Mouse (Mus musculus): ENCODE measurements around the gene Bnip3. TPM values are rescaled to one million over a fixed set of nuclear protein-coding genes. Genes with fewer than 3 reads are reported as not detected.

Gene Bnip3
- 111 and 127 TPM in 2 replicates for polyA plus RNA-seq (2016; fragmentation: Nextera tagmentation; extraction: Ambion mirVana)

DNA sequence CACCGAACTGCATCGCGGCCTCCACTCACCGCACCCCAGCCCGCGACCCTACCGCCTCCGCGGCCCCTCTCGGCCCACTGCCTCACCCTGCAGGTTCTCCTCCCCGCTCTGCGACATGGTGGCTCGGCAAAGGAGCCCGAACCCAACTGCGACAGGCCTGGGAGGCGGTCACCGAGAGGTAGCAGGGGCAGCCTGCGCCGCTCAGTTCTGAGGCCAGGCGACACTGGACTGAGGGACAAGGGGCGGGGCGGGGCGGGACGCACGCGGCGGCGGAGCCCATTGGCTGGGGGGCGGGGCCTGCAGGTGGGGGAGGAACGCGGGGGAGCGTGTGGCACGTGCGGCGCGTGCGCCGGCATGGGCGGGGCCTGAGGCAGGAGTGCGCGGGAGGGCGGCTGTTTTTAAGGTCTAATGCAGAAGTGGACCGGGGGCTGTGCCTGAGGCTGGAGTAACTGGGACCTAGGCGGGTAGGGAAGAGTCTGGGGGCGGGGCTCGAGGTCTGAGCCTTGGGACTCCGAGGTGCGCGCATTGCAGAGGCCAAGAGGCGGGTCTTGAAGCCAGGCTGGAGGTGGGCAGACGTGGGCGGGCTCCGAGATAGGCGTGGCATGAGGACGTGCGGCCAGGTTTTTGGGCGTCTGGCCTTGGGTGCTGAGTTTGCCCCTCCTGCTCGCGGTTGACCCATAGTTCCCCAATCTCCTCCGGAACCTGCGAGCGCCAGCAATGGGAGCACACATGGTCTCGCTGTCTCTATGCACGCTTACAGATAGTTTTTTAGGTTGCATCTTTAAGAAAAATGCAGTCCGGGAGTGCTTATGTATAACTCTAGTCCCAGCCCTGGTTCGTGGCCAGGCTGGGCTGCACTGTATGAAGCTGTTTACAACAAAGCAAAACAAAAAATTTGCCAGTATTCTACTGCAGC, at the start of gene Bnip3:
Bnip3 (minus strand) TSS at position 243 of the 916 bp plus-strand sequence.
- peaks cover 50% of the 10 kb centered on the region for H3K4me1 ChIP-seq
- H3K4me3 ChIP-seq = peak within 1 kb of the TSS; percentile 87
- peak within 1 kb of the TSS; percentile 94 for H3K27ac ChIP-seq
- DNase-seq (ENCODE audit: extremely low spot score, low spot score) = peak; percentile 94
- H3K36me3 ChIP-seq (replicated peaks) = peaks cover 12% of the 10 kb centered on the region
- under 1% methylated on average over 65 of the region's 66 CpGs for WGBS
- H3K9me3 ChIP-seq = no peaks in the 10 kb centered on the region
- 0 out of 2 replicates have a peak, but pooled peaks cover 10% of the 10 kb centered on the region for H3K27me3 ChIP-seq (ENCODE audit: poor library complexity, severe bottlenecking)

- H3K4me1 ChIP-seq = no peaks in the 10 kb centered on the region
- H3K36me3 ChIP-seq (replicated peaks) = no peaks in the 10 kb centered on the region
- no peak overlapping the region for H3K4me3 ChIP-seq
- no peaks in the 10 kb centered on the region for H3K9me3 ChIP-seq
- no peak for DNase-seq (ENCODE audit: extremely low spot score, low spot score)
- no peaks in the 10 kb centered on the region for H3K27me3 ChIP-seq (ENCODE audit: poor library complexity, severe bottlenecking)
- 79% methylated on average over 6 of the region's 6 CpGs for whole genome bisulfite sequencing
- no peak overlapping the region for H3K27ac ChIP-seq
These were observed 47.8 kb upstream of the Bnip3 start for GRCm38 (mm10) chr7:138957106-138957505.

DNA sequence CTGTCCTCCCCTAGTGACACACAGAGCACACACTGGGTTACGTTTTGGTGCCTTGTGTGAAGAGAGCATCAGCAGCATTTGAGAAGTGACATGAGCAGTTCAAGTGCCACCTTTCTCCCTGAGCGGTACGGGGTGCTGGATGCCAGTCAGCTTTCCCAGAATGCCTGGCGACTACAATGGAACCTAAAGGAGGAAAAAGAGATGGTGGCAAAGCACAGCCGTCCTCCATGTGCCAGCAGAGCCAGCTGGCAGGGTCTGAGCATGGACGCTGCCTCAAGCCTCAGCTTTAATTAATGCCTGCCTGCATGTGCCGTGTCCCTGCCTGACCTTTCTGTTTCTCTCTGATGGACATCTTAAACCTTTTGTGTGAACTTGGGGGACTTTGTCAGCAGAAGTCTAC, 46.5 kb upstream of the Bnip3 start:
- no peaks in the 10 kb centered on the region for H3K36me3 ChIP-seq (replicated peaks)
- no peaks in the 10 kb centered on the region for H3K4me1 ChIP-seq
- WGBS = 88% methylated on average over 7 of the region's 7 CpGs

DNA sequence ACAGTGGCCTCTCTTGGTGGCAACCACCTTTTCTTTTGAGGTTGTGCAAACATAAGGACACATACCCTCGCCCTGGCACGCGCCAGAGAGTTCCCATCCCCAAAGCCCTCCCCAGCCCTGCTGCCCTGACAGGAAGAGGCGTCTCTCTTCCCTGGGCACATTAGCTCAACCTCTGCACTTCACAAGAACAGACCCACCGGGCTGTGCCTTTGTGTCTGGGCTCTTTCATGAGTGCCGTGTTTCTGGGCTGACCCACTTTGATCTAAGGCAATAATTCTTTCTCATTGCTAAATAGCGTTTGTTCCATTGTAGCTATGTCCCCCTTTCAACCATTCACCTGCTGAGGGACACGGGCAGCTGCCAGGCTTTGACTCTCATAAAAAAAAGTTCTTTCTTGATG, 39.0 kb upstream of the Bnip3 start:
- H3K4me3 ChIP-seq = no peak overlapping the region
- 0 out of 2 replicates have a peak, but pooled peaks cover 4% of the 10 kb centered on the region for H3K4me1 ChIP-seq
- no peak overlapping the region for H3K27ac ChIP-seq
- peaks cover 19% of the 10 kb centered on the region for H3K27me3 ChIP-seq (ENCODE audit: poor library complexity, severe bottlenecking)
- no peaks in the 10 kb centered on the region for H3K36me3 ChIP-seq (replicated peaks)
- 67% methylated on average over 8 of the region's 8 CpGs for WGBS
- no peak for DNase-seq (ENCODE audit: extremely low spot score, low spot score)
- no peaks in the 10 kb centered on the region for H3K9me3 ChIP-seq

More for the DNA sequence above, 46.5 kb upstream of the Bnip3 start:
- no peaks in the 10 kb centered on the region for H3K27me3 ChIP-seq (ENCODE audit: poor library complexity, severe bottlenecking)
- H3K9me3 ChIP-seq = no peaks in the 10 kb centered on the region
- H3K4me3 ChIP-seq = no peak overlapping the region
- no peak overlapping the region for H3K27ac ChIP-seq
- no peak for DNase-seq (ENCODE audit: extremely low spot score, low spot score)

DNA sequence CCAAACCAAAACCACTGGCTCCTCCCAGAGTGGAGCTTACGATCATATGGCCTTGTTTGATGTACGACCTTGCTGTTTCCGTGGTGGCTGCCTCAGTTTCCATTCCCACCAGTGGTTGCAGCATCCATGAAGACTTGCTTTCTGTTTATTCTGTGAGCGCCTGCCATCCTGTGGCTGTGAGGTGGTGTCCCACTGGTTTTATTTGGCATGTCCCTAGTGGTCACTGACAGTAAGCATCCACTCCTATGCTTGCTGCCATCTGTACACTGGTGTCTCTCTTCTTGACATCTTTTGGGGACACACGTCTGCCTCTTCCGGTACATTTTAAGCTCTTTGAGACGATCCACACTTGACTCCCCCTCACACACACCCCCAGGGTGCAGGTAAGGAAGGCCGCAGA, 38.4 kb upstream of the Bnip3 start:
- 88% methylated on average over 8 of the region's 8 CpGs for WGBS
- no peak for DNase-seq (ENCODE audit: extremely low spot score, low spot score)
- Histone ChIP-seq H3K36me3 (replicated peaks) (no peaks in the 10 kb centered on the region), H3K4me1 (0 out of 2 replicates have a peak, but pooled peaks cover 4% of the 10 kb centered on the region), H3K27me3 (ENCODE audit: poor library complexity, severe bottlenecking) (peaks cover 25% of the 10 kb centered on the region), H3K4me3 (no peak overlapping the region), H3K27ac (no peak overlapping the region), H3K9me3 (no peaks in the 10 kb centered on the region)

DNA sequence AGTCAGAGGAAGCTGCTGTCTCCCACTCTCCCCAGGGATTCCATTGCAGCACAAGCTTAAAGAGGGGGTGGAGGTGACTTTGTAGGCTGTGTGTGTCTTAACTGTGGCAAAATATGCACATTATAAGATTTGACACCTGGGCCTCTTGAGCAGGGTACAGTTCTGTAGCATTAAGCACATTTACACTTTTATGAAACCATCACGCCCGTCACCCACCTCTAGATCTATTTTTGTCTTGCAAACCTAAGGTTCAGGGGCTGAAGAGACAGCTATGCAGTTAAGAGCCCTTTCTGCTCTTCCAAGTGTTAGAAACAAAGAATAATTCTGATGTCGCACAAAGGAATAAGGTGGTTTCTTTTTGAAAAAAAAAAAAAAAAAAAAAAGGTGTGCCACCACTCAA, 36.3 kb upstream of the Bnip3 start:
- WGBS = 60% methylated on average over 3 of the region's 3 CpGs
- no peak for DNase-seq (ENCODE audit: extremely low spot score, low spot score)
- peaks cover 46% of the 10 kb centered on the region for H3K27me3 ChIP-seq (ENCODE audit: poor library complexity, severe bottlenecking)
- no peak overlapping the region for H3K4me3 ChIP-seq
- H3K9me3 ChIP-seq = no peaks in the 10 kb centered on the region
- no peaks in the 10 kb centered on the region for H3K36me3 ChIP-seq (replicated peaks)
- peaks cover 10% of the 10 kb centered on the region for H3K4me1 ChIP-seq
- no peak overlapping the region for H3K27ac ChIP-seq

DNA sequence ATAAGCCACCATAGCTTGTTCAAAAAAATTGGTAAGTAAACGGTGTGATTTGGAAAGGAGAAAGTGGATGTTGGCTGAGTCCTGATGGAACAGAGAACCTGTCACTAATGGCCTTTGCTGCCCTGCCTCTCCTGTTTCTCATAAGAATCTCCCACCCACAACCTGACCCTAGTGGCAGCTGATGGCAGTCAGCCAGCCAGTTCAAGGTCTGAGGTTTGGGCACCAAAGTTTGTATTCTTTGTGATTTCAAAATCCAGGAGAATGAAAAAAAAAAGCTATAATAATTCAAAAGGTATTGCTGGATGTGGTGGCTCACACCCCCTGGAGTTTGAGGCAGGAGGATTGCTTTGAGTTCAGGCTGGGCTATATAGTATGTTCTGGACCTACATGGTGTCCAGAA, 33.0 kb upstream of the Bnip3 start:
- peaks cover 78% of the 10 kb centered on the region for H3K27me3 ChIP-seq (ENCODE audit: poor library complexity, severe bottlenecking)
- H3K4me3 ChIP-seq = no peak overlapping the region
- H3K36me3 ChIP-seq (replicated peaks) = no peaks in the 10 kb centered on the region
- no peaks in the 10 kb centered on the region for H3K9me3 ChIP-seq
- no peak for DNase-seq (ENCODE audit: extremely low spot score, low spot score)
- H3K27ac ChIP-seq = no peak overlapping the region
- H3K4me1 ChIP-seq = peaks cover 13% of the 10 kb centered on the region
- 88% methylated on average over 1 of the region's 1 CpGs for WGBS

DNA sequence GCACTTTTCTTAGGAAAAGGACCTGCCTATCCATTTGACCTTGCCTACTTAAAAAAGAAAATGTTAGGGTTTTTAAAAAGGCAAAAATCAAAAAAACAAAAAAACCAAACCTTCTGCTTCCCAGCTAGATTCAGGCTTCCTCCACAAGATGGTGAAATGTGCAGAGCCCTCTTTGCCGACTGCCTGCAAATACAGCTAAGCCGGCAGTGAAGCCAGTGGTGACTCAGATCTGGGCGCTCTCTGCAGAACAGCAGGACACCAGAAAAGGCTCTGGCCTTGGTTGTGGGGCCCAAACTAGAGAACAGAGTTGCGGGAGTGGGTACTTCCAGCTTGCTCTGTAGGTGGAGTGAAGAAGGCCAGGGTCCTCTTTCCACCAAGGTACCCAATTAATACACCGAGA, 32.3 kb upstream of the Bnip3 start:
- WGBS = 25% methylated on average over 5 of the region's 5 CpGs
- Histone ChIP-seq H3K27me3 (ENCODE audit: poor library complexity, severe bottlenecking) (peaks cover 79% of the 10 kb centered on the region), H3K4me3 (peak overlapping the region; percentile 55; the same call in 1 of the 2 replicates)

GRCm38 (mm10) chr7:138940612-138941461, 31.5 kb upstream of the Bnip3 start, which contains the start of gene Jakmip3:
TSS of gene Jakmip3 (plus strand) at chr7:138940730.
- under 1% methylated on average over 78 of the region's 78 CpGs for WGBS
- Histone ChIP-seq H3K27me3 (ENCODE audit: poor library complexity, severe bottlenecking) (peaks cover 79% of the 10 kb centered on the region), H3K27ac (no peak within 1 kb of the TSS)

More for the DNA sequence above, 32.3 kb upstream of the Bnip3 start:
- no peaks in the 10 kb centered on the region for H3K36me3 ChIP-seq (replicated peaks)
- peaks cover 13% of the 10 kb centered on the region for H3K4me1 ChIP-seq
- no peak for DNase-seq (ENCODE audit: extremely low spot score, low spot score)
- no peak overlapping the region for H3K27ac ChIP-seq
- no peaks in the 10 kb centered on the region for H3K9me3 ChIP-seq

DNA sequence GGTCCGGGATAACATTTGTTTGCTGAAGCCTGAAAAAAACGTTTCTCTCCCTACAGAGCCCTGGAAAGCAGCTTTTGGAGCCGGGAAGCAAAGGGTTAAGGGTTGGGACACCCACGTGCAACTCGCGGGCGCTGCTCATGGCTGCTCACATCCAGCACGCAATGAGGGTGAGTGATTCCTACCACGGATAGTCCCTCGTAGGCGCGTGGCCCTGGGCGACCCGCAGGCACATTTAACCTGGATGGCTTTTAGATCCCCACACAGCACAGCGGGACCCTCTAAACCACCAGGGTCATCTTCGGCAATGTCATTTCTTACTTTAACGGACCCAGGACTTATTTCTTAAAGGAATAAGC, 30.9 kb upstream of the Bnip3 start:
- peak overlapping the region; percentile 55 for H3K4me3 ChIP-seq
- H3K27me3 ChIP-seq (ENCODE audit: poor library complexity, severe bottlenecking) = peaks cover 76% of the 10 kb centered on the region
- peaks cover 13% of the 10 kb centered on the region for H3K4me1 ChIP-seq
- DNase-seq (ENCODE audit: extremely low spot score, low spot score) = peak; percentile 20
- H3K9me3 ChIP-seq = no peaks in the 10 kb centered on the region
- WGBS = under 1% methylated on average over 17 of the region's 17 CpGs
- H3K36me3 ChIP-seq (replicated peaks) = no peaks in the 10 kb centered on the region
- H3K27ac ChIP-seq = no peak overlapping the region

More at GRCm38 (mm10) chr7:138940612-138941461, 31.5 kb upstream of the Bnip3 start, which contains the start of gene Jakmip3:
- peaks cover 13% of the 10 kb centered on the region for H3K4me1 ChIP-seq
- no peaks in the 10 kb centered on the region for H3K36me3 ChIP-seq (replicated peaks)
- peak within 1 kb of the TSS; percentile 55 for H3K4me3 ChIP-seq
- H3K9me3 ChIP-seq = no peaks in the 10 kb centered on the region
- DNase-seq (ENCODE audit: extremely low spot score, low spot score) = peak; percentile 18

DNA sequence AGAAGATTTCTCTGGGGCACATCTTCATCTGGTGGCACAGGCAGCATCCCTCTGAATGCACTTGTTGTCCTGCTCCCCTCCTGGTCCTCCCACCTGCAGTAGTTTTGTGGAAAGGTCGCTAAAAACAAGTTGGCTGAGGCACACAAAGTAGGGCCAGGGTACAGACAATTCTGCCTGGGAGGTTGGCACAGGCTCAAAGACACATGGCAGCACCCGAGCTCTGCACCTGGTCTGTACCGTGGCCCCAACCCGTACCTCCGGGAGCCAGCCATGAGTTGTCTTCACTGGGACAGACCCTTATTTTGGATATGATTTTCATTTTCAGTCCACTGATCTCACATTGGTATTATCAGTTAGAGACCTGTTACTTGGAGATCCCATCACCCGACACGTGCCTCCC, 29.7 kb upstream of the Bnip3 start:
- DNase-seq (ENCODE audit: extremely low spot score, low spot score) = no peak
- Histone ChIP-seq H3K4me3 (no peak overlapping the region), H3K36me3 (replicated peaks) (no peaks in the 10 kb centered on the region), H3K4me1 (peaks cover 13% of the 10 kb centered on the region), H3K9me3 (peaks cover 5% of the 10 kb centered on the region; the same call in 1 of the 2 replicates), H3K27me3 (ENCODE audit: poor library complexity, severe bottlenecking) (peaks cover 67% of the 10 kb centered on the region), H3K27ac (no peak overlapping the region)
- 81% methylated on average over 7 of the region's 7 CpGs for WGBS

GRCm38 (mm10) chr7:138934523-138934922, 25.2 kb upstream of the Bnip3 start:
- Histone ChIP-seq H3K4me3 (no peak overlapping the region), H3K27me3 (ENCODE audit: poor library complexity, severe bottlenecking) (peaks cover 22% of the 10 kb centered on the region), H3K4me1 (no peaks in the 10 kb centered on the region), H3K9me3 (peaks cover 5% of the 10 kb centered on the region; the same call in 1 of the 2 replicates), H3K27ac (no peak overlapping the region), H3K36me3 (replicated peaks) (no peaks in the 10 kb centered on the region)
- WGBS = 87% methylated on average over 3 of the region's 3 CpGs
- DNase-seq (ENCODE audit: extremely low spot score, low spot score) = no peak

All from forebrain, embryonic 10.5 days (tissue).